Mouse (Mus musculus) stomach, embryonic 15.5 days (tissue): ENCODE results near the gene Kcnf1. TPM values are rescaled to one million over a fixed set of nuclear protein-coding genes. Genes with fewer than 3 reads are reported as not detected.
A peak's percentile ranks its signal among the peaks of the same experiment; 100 is the strongest.

Experiments
- ATAC-seq: fragments of 200-750 bp; cut with Nextera tagmentation; 2 replicates; pipeline ENCODE4 v1.8.0; 2017; ENCODE audit warnings: low read depth, moderate number of reproducible peaks, moderate TSS enrichment; ENCODE audit not compliant: insufficient read depth, low FRiP score
- H3K27ac ChIP-seq: fragments of 300-500 bp; sonication (generic); 2 replicates; pipeline ENCODE4 v1.5.1; 2015; ENCODE audit warnings: mild to moderate bottlenecking, inconsistent platforms
- H3K27me3 ChIP-seq: fragments of 300-500 bp; sonication (generic); replicated peaks from 2 replicates; pipeline ENCODE4 v1.6.1; 2015; ENCODE audit warnings: inconsistent platforms
- H3K36me3 ChIP-seq: fragments of 300-500 bp; sonication (generic); 2 replicates; pipeline ENCODE4 v1.6.1; 2015; ENCODE audit warnings: inconsistent platforms
- H3K4me1 ChIP-seq: fragments of 300-500 bp; sonication (generic); 2 replicates; pipeline ENCODE4 v1.6.1; 2015; ENCODE audit warnings: inconsistent platforms
- H3K4me2 ChIP-seq: fragments of 300-500 bp; sonication (generic); 2 replicates; pipeline ENCODE4 v1.6.1; 2015; ENCODE audit warnings: mild to moderate bottlenecking, inconsistent platforms
- H3K4me3 ChIP-seq: fragments of 300-500 bp; sonication (generic); replicated peaks from 2 replicates; pipeline ENCODE4 v1.5.1; 2015; ENCODE audit warnings: inconsistent platforms
- H3K9ac ChIP-seq: fragments of 300-500 bp; sonication (generic); 2 replicates; pipeline ENCODE4 v1.6.1; 2015; ENCODE audit warnings: inconsistent platforms
- H3K9me3 ChIP-seq: fragments of 300-500 bp; sonication (generic); 2 replicates; pipeline ENCODE4 v1.6.1; 2016; ENCODE audit warnings: inconsistent platforms
- WGBS: fragments of 180-500 bp; shearing (Covaris S2); methylation state at CpG from one replicate; pipeline ENCODE4 v1.1.7; 2015; 5-methylcytosine and 5-hydroxymethylcytosine counted together
- polyA plus RNA-seq: library from polyadenylated mRNA; unstranded; fragments of >200 nt; fragmentation: Nextera tagmentation; extraction: Ambion mirVana; gene quantifications from 2 replicates; pipeline ENCODE4 v1.2.1, GENCODE M21; 2015

Kcnf1 gene
- polyA plus RNA-seq, 1 experiment from 2014 or later: 0.40 TPM

DNA sequence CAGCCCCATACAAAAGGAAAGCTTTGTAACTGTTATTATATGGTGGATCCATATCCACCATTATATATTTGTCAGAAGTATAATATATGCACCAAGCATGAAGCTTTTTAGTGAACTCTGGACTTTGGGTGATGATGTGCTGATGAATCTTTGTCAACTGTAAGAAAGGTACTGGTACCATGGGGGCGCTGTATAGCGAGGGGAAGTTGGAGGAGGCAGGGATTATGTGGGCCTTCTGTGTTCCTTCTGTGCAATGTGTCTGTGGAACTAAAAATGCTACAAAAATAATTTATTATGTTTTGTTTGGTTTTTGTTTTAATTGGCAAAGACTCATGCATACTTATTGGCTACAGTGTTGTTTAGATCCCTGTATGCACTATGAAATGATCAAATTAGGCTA, 16.2 kb upstream of the Kcnf1 start:
- 92% methylated on average over 2 of the region's 2 CpGs for WGBS
- no peak overlapping the region for H3K9ac ChIP-seq
- no peak for ATAC-seq

DNA sequence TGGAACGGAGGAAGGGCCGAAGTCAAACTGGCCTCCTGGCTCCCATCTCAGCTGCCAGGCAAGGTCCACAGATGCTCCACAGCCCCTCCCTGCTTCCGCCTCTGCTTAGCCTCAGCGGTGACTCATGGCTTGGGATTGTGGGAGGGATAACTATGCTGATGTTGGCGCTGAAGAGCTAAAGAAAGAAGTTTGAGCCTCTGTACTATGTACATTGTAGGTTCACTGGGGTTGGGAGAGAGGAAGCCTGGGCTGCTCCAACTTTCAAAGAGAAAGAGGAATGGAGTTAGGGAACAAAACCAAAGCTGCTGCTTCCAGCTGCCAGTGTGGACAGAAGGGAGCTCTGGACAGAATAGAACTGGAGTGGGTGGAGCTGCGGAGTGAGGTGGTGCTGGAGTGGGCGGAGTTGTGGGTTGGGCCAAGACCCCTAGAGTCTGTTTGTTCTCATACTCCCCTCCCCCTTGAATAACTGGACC, 7.7 kb upstream of the Kcnf1 start:
- H3K9me3 ChIP-seq: no peaks in the 10 kb centered on the region
- H3K36me3 ChIP-seq: no peaks in the 10 kb centered on the region
- peaks cover 6% of the 10 kb centered on the region; the same call in 1 of the 2 replicates for H3K4me1 ChIP-seq
- peak; percentile 93 for ATAC-seq
- H3K9ac ChIP-seq: no peak overlapping the region
- H3K4me2 ChIP-seq: peak overlapping the region; percentile 45
- 13% methylated on average over 7 of the region's 7 CpGs for WGBS
- no peaks in the 10 kb centered on the region for H3K27me3 ChIP-seq
- peak overlapping the region; percentile 84 for H3K27ac ChIP-seq
- no peak overlapping the region for H3K4me3 ChIP-seq

More for the DNA sequence above, 16.2 kb upstream of the Kcnf1 start:
- no peak overlapping the region for H3K27ac ChIP-seq
- no peaks in the 10 kb centered on the region for H3K4me1 ChIP-seq
- no peak overlapping the region for H3K4me3 ChIP-seq
- H3K4me2 ChIP-seq: no peak overlapping the region
- no peaks in the 10 kb centered on the region for H3K27me3 ChIP-seq
- no peaks in the 10 kb centered on the region for H3K9me3 ChIP-seq
- H3K36me3 ChIP-seq: no peaks in the 10 kb centered on the region

DNA sequence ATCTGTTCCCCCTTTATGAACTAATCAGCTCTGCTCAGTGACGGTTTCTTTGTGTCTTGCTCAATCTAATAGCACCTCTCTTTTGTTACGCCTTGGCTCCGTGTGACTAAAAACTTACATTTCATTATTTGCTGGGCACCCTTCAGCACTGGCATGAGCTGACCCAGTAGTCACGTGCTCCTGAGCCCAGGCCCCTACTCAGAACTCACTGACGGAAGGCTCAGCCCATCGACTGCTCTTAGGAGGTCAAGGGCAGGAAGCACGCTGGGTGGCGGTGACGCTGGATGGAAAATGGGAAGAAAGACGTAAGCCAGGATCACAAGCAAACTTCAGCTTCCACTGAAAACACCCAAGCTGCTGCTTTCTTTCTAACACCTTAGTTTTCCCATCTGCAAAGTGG, 7.1 kb upstream of the Kcnf1 start:
- WGBS: 47% methylated on average over 10 of the region's 10 CpGs
- no peak overlapping the region for H3K9ac ChIP-seq
- no peaks in the 10 kb centered on the region for H3K27me3 ChIP-seq
- no peak overlapping the region for H3K4me3 ChIP-seq
- no peaks in the 10 kb centered on the region for H3K36me3 ChIP-seq
- H3K4me2 ChIP-seq: no peak overlapping the region; the same call in 1 of the 2 replicates
- no peaks in the 10 kb centered on the region for H3K9me3 ChIP-seq
- H3K27ac ChIP-seq: no peak overlapping the region
- ATAC-seq: no peak
- peaks cover 6% of the 10 kb centered on the region; the same call in 1 of the 2 replicates for H3K4me1 ChIP-seq

DNA sequence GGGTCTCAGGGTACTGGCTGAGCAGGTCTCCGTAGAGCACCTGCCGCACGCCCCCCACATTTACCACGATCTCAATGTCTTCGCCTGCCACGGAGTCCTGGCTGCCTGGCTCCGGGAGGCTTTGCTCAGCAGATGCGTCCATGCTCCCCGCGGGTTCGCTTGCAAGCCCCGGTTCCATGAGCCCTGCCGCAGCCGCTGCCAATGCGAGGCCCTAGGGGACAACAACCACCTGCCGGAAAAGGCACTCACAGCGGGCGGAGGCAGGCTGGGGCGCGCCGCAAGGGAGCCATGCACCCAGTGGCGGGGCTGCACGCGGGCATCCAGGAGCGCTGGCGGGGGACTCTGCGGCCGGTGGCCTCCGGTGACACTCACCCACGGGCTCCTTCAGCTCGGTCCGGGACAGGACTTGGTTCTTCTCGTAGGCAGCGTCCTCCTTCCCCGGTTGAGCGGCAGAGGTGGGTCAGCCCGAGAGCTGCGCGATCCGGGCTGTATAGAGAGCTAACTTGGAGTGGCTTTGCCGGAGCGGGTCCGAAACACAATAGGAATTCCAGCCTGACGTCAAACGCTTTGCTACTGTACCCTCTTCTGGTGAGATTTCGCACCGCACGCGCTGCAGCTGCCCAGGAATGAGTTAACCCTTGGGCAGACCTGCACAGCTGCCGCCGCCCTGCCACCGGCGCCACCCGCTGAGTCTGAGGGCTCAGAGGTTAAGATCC, 489 bp downstream of the Kcnf1 start:
- Histone ChIP-seq H3K27me3 (peaks cover 30% of the 10 kb centered on the region), H3K4me2 (peak overlapping the region; percentile 99), H3K4me1 (peaks cover 13% of the 10 kb centered on the region), H3K9me3 (no peaks in the 10 kb centered on the region), H3K36me3 (no peaks in the 10 kb centered on the region), H3K4me3 (peak overlapping the region; percentile 48), H3K9ac (peak overlapping the region; percentile 12; the same call in 1 of the 2 replicates), H3K27ac (no peak overlapping the region)
- ATAC-seq: peak; percentile 61
- WGBS: under 1% methylated on average over 54 of the region's 54 CpGs

DNA sequence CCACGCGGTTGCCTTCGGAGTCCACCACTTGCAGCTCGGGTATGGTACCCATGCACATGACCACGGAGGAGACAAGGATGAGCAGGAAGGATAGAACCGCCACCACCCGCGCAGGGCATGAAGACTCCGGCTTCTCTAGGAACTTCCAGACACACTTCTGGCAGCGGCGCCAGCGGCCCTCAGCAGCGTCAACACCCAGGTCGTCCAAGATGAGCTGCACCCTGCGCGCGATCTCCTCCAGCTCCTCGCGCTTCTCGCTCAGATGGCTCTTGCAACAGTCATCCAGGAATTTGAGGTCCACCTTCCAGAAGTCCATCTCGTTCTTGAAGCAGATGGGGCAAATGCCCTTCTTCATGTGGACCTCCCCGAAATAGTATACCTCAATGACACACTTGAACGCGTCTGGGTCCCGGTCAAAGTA, 1.1 kb downstream of the Kcnf1 start:
- peak overlapping the region; percentile 99 for H3K4me2 ChIP-seq
- ATAC-seq: no peak
- H3K4me3 ChIP-seq: peak overlapping the region; percentile 48
- peaks cover 30% of the 10 kb centered on the region for H3K27me3 ChIP-seq
- peaks cover 13% of the 10 kb centered on the region for H3K4me1 ChIP-seq
- H3K36me3 ChIP-seq: no peaks in the 10 kb centered on the region
- 13% methylated on average over 25 of the region's 25 CpGs for WGBS
- H3K27ac ChIP-seq: no peak overlapping the region
- no peaks in the 10 kb centered on the region for H3K9me3 ChIP-seq
- H3K9ac ChIP-seq: 0 out of 2 replicates have a peak overlapping the region, but pooled peaks have one; percentile 12

DNA sequence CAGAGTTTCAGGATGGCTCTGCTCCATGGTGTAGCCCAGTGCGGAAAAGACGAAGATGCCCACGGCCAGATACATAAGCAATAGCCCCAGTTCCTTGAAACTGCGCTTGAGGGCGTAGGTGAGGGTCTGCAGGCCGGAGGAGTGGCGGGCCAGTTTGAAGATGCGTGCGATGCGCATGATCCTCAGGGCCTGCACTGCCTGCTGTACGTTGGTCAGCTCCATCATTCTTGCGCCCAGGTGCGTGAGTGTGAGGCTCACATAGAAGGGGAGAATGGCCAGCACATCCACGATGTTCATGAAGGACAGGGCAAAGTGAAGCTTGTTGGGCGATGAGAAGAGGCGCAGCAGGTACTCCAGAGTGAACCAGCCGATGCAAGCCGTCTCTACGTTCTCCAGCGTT, 1.6 kb downstream of the Kcnf1 start:
- peaks cover 30% of the 10 kb centered on the region for H3K27me3 ChIP-seq
- H3K27ac ChIP-seq: no peak overlapping the region
- H3K9ac ChIP-seq: no peak overlapping the region
- no peak overlapping the region; the same call in 1 of the 2 replicates for H3K4me3 ChIP-seq
- peaks cover 13% of the 10 kb centered on the region for H3K4me1 ChIP-seq
- ATAC-seq: no peak
- H3K4me2 ChIP-seq: peak overlapping the region; percentile 99
- 70% methylated on average over 20 of the region's 20 CpGs for WGBS
- H3K36me3 ChIP-seq: no peaks in the 10 kb centered on the region
- no peaks in the 10 kb centered on the region for H3K9me3 ChIP-seq

DNA sequence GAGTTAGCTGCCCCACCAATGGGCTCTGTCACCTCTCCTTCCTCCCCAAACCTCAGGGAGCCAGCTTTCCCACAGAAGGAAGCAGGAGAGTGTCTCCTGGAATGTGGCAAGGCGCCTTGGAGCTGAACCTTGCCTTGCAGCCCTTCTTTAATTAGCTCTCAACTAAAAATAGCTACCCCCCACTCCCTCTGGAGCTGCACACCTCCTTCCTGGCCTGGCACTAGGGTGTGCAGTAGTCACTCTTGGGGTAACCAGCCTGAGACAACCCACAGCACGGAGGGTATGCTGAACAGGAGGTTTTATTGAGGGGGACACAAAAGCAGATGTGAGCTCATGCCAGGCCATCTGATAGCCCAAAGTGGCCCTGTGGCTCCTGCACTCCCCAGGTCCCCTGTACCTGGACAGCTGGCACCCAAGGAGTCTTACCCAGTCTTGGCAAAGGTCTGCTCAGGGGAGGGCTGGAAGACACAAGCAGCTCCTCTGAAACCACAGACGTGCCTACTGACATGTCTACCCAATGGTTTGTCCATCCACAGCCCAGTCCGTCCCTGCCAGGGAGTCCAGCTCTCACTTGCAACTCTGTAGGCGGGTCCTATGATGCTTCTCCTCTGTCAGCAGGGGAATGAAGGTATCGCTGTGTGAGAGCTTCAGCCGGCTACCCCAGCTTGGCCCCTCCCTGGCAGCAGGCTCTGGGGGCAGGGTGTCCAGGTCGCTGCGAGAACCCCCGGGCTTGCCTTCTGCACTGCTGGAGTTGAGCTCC, 2.4 kb downstream of the Kcnf1 start:
- no peaks in the 10 kb centered on the region for H3K9me3 ChIP-seq
- no peaks in the 10 kb centered on the region for H3K36me3 ChIP-seq
- H3K4me2 ChIP-seq: no peak overlapping the region
- H3K4me1 ChIP-seq: peaks cover 13% of the 10 kb centered on the region
- no peak overlapping the region for H3K9ac ChIP-seq
- H3K27me3 ChIP-seq: peaks cover 30% of the 10 kb centered on the region
- no peak overlapping the region for H3K27ac ChIP-seq
- 72% methylated on average over 10 of the region's 10 CpGs for whole genome bisulfite sequencing
- H3K4me3 ChIP-seq: no peak overlapping the region
- ATAC-seq: no peak

DNA sequence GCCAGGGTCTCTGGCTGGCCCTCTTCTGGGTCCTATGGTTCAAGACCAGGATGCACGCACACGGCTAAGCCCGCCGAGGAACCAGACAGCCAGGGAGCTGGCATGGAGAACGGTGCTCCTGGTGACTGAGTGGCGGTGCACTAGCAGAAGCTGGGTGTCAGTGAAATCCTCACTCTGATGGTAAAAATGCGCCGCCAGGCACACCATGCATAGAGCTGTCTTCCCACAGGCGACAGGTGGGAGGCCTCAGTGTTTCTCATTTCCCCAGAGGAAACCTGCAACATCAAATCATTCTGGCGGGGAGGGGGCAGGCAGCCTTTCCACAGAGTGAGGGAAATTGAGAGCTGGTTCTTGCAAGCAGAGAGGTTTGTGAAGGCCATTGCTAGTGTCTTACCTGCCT, 6.3 kb downstream of the Kcnf1 start:
- Histone ChIP-seq H3K36me3 (no peaks in the 10 kb centered on the region), H3K4me2 (no peak overlapping the region), H3K27ac (no peak overlapping the region), H3K4me1 (peaks cover 3% of the 10 kb centered on the region; the same call in 1 of the 2 replicates), H3K4me3 (no peak overlapping the region), H3K9ac (no peak overlapping the region), H3K27me3 (peaks cover 21% of the 10 kb centered on the region), H3K9me3 (no peaks in the 10 kb centered on the region)
- 70% methylated on average over 10 of the region's 10 CpGs for WGBS
- ATAC-seq: no peak

DNA sequence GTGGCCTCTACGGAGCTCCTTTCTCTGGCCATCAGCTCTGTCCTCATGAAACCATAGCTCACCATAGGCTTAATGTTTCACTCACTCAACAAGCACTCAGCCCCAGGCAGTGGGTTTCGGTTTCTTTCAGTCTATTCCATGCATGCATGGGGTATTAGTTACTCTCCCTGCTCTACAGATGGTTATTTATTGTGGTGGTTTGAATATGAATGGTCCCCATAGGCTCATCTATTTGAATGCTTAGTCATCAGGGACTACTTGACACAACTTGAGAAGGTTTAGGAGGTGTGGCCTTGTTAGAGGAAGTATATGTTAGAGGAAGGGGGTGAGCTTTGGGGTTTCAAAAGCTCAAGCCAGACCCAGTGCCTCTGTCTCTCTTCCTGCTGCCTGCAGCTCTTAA, 10.6 kb downstream of the Kcnf1 start:
- H3K36me3 ChIP-seq: no peaks in the 10 kb centered on the region
- 87% methylated on average over 2 of the region's 2 CpGs for WGBS
- no peak for ATAC-seq

DNA sequence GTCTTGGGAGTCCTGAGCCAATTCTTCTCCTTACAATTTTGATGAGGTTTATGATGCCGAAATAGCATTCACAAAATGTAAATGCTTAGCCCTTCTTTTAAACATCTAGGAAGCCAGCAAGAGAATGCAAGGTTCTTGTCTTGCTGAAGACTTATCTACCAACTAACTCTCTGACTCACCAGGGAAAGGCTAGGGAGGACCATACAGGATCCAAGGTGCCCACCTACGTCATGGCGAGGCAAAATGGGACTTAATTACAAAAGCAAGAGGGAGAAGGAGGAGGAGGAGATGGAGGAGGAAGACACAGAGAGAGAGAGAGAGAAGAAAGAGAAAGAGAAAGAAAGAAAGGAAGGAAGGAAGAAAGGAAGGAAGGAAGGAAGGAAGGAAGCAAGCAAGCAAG, 12.7 kb downstream of the Kcnf1 start:
- WGBS: 90% methylated on average over 3 of the region's 3 CpGs
- Histone ChIP-seq H3K4me2 (no peak overlapping the region), H3K4me3 (no peak overlapping the region), H3K36me3 (no peaks in the 10 kb centered on the region), H3K9ac (no peak overlapping the region), H3K4me1 (no peaks in the 10 kb centered on the region), H3K27me3 (no peaks in the 10 kb centered on the region), H3K9me3 (no peaks in the 10 kb centered on the region), H3K27ac (no peak overlapping the region)
- ATAC-seq: no peak

More for the DNA sequence above, 10.6 kb downstream of the Kcnf1 start:
- Histone ChIP-seq H3K4me2 (no peak overlapping the region), H3K27me3 (no peaks in the 10 kb centered on the region), H3K4me1 (no peaks in the 10 kb centered on the region), H3K9me3 (no peaks in the 10 kb centered on the region), H3K9ac (no peak overlapping the region), H3K27ac (no peak overlapping the region), H3K4me3 (no peak overlapping the region)

DNA sequence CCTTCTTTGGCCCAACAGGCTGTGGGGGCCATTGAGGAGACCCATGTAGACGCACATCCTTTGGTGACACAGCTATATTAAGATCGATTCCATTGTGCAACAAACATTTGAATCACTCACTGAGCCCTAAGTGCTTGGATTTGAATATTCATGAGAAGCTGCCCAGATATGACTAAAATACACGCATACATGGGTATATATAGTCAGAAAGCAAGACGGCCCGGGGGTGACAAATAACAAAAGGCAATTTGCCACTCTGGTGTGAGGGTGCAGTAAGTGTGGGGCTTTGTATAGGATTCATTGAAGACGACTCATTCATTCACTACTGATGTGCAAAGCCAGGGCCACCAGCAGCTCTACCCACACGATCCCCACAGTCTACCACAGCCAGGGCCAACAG, 17.1 kb downstream of the Kcnf1 start:
- Histone ChIP-seq H3K4me2 (no peak overlapping the region), H3K4me3 (no peak overlapping the region), H3K9me3 (no peaks in the 10 kb centered on the region), H3K27me3 (no peaks in the 10 kb centered on the region), H3K36me3 (no peaks in the 10 kb centered on the region), H3K27ac (no peak overlapping the region), H3K4me1 (no peaks in the 10 kb centered on the region), H3K9ac (no peak overlapping the region)
- WGBS: 84% methylated on average over 7 of the region's 7 CpGs
- ATAC-seq: no peak

DNA sequence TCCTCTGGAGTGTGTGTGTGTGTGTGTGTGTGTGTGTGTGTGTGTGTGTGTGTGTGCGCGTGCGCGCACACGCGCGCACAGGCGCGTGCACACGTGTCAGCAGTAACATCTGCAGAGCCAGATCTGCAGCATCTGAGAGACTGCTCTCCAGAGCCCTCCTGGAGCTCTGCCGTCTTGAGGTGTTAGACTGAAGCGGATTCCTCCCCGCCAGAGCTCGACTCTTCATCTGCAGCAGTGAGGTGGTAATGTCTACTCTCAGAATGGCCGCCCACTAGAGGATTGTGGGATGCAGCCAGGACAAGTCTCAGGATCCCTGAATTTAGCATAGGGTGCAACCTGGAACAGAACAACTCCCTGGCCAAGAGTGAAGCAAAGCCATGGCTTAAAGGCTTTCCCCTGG, 19.1 kb downstream of the Kcnf1 start:
- Histone ChIP-seq H3K4me2 (no peak overlapping the region), H3K4me3 (no peak overlapping the region), H3K27me3 (no peaks in the 10 kb centered on the region), H3K9ac (no peak overlapping the region), H3K9me3 (no peaks in the 10 kb centered on the region), H3K36me3 (no peaks in the 10 kb centered on the region), H3K27ac (no peak overlapping the region), H3K4me1 (no peaks in the 10 kb centered on the region)
- ATAC-seq: no peak
- WGBS: 82% methylated on average over 15 of the region's 15 CpGs
